Mouse (Mus musculus): ENCODE data around the gene Ssbp4.

The Ssbp4 gene

DNA sequence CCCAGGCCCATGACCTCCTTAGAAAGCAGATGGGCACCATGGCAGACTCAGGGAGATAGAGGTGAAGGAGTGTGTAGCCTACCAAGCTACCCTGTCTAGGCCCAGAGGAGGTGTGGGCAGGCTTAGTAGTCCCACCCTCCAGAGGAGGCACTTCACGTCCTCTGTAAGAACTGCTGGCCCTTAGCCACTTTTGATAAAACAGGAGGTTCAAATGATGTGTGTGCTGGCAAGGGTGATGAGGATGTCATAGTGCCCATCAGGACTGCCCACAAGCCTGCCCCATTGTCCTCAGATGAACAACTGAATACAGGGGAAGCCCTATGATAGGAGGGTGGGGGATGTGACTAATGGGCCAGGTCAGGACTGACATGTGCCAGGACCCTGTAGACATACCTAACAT is 55.8 kb downstream of the Ssbp4 start:
- DNase-seq (ENCODE audit: low spot score) = no peak

DNA sequence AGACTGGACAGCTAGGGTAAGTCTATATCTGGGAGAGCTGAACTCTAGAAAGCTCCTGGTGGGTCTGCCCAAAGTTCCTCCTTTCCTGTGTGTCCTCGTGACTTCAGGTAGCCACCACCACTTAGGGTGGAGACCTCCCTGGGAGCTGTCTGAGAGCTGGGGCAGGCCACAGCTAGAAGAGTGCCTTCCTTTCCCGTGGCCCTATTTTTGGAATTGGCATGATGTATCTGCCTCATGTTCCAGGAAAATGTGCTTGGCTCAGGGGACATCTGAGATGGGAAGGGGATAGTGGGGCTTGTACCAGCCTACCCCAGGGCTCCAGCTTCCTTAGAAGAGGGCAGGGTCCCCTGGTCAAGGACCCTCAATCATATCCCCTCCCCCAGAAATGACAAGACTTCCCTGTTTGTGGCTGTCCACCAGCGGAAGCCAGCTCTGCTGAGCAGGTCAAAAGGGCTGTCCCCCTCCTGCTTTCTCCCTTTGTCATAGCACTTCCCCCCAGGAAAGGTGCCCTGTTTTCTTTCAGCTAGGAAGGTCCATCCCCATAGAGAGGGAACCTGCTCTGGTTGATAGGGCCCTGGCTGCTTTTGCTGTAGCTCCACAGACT is 57.0 kb downstream of the Ssbp4 start:
- no peak for DNase-seq (ENCODE audit: low spot score)

DNA sequence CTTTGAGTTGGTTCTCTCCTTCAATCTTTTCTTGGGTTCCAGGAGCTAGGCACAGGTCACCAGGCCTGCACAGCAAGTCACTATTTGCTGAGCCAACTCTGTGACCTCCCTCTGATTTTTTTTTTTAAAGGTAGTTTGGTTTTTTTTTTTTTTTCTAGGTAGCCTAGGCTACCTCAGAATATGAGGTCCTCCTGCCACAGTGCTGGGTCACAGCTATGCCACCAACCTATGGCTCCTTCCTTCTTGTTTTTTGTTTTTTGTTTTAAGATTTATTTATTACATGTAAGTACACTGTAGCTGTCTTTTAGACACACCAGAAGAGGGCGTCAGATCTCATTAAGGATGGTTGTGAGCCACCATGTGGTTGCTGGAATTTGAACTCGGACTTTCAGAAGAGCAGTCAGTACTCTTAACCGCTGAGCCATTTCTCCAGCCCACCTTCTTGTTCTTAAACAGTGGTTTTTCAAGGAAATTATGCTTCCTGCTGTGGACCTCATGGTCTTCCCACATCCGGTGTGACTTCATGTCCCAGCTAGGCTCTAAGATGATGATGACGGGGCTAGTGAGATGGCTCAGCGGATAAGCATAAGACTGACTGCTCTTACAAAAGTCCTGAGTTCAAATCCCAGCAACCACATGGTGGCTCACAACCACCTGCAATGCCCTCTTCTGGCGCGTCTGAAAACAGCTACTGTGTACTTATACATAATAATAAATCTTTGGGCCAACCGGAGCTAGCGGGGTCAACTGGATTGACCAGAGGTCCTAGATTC is 59.1 kb downstream of the Ssbp4 start:
- DNase-seq (ENCODE audit: low spot score) = no peak

DNA sequence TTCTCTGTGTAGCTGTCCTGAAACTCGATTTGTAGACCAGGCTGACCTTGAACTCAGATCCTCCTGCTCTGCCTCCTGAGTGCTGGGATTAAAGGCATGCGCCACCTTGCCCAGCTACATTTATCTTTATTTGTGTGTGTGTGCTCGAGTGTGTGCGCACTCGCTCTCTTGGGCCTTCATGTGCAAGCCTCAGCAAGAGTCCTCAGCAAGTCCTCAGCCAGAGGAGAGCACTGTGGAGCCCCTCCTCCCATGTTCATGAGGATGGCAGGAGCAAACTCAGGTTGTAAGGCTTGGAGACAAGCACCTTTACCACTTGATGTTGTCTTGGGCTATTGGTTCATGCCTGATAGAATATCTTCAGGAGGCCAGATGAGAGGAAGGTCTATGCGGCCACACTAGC is 60.9 kb downstream of the Ssbp4 start:
- DNase-seq (ENCODE audit: low spot score) = no peak

Measured in ovary, postnatal 10 days (tissue).